Mouse (Mus musculus) liver, embryonic 15.5 days (tissue): ENCODE data around the gene Elane. TPM values are rescaled to one million over a fixed set of nuclear protein-coding genes. Genes with fewer than 3 reads are reported as not detected.
A peak's percentile ranks its signal among the peaks of the same experiment; 100 is the strongest.

Experiments used
- ATAC-seq: fragments of 200-750 bp; cut with Nextera tagmentation; 2 replicates; pipeline ENCODE4 v1.8.0; 2017; ENCODE audit warnings: moderate number of reproducible peaks, mild to moderate bottlenecking, moderate library complexity; ENCODE audit not compliant: insufficient read depth
- H3K27ac ChIP-seq: fragments of 300-500 bp; sonication (generic); replicated peaks from 2 replicates; pipeline ENCODE4 v1.5.1; 2015; ENCODE audit warnings: mild to moderate bottlenecking, inconsistent platforms
- H3K27me3 ChIP-seq: fragments of 300-500 bp; sonication (generic); 2 replicates; pipeline ENCODE4 v1.6.1; 2015; ENCODE audit warnings: mild to moderate bottlenecking, inconsistent platforms
- H3K36me3 ChIP-seq: fragments of 300-500 bp; sonication (generic); replicated peaks from 2 replicates; pipeline ENCODE4 v1.6.1; 2015; ENCODE audit warnings: moderate library complexity, mild to moderate bottlenecking, inconsistent platforms
- H3K4me1 ChIP-seq: fragments of 300-500 bp; sonication (generic); replicated peaks from 2 replicates; pipeline ENCODE4 v1.6.1; 2015; ENCODE audit warnings: inconsistent platforms
- H3K4me2 ChIP-seq: fragments of 300-500 bp; sonication (generic); 2 replicates; pipeline ENCODE4 v1.6.1; 2015; ENCODE audit warnings: moderate library complexity, mild to moderate bottlenecking, inconsistent platforms
- H3K4me3 ChIP-seq: fragments of 300-500 bp; sonication (generic); replicated peaks from 2 replicates; pipeline ENCODE4 v1.5.1; 2015; ENCODE audit warnings: mild to moderate bottlenecking, inconsistent platforms
- H3K9ac ChIP-seq: fragments of 300-500 bp; sonication (generic); 2 replicates; pipeline ENCODE4 v1.6.1; 2015; ENCODE audit warnings: moderate library complexity, mild to moderate bottlenecking, inconsistent platforms
- H3K9me3 ChIP-seq: fragments of 300-500 bp; sonication (generic); replicated peaks from 2 replicates; pipeline ENCODE4 v1.6.1; 2016; ENCODE audit warnings: inconsistent platforms
- WGBS: fragments of 180-500 bp; shearing (Covaris S2); methylation state at CpG from one replicate; pipeline ENCODE4 v1.1.7; 2015; ENCODE audit warnings: mixed read lengths; ENCODE audit not compliant: insufficient replicate concordance; 5-methylcytosine and 5-hydroxymethylcytosine counted together
- polyA plus RNA-seq: library from polyadenylated mRNA; unstranded; fragments of >200 nt; fragmentation: Nextera tagmentation; extraction: Ambion mirVana; gene quantifications from 2 replicates; pipeline ENCODE4 v1.2.1, GENCODE M21; 2015

The Elane gene
- polyA plus RNA-seq, 1 experiment from 2014 or later, result 227 TPM

DNA sequence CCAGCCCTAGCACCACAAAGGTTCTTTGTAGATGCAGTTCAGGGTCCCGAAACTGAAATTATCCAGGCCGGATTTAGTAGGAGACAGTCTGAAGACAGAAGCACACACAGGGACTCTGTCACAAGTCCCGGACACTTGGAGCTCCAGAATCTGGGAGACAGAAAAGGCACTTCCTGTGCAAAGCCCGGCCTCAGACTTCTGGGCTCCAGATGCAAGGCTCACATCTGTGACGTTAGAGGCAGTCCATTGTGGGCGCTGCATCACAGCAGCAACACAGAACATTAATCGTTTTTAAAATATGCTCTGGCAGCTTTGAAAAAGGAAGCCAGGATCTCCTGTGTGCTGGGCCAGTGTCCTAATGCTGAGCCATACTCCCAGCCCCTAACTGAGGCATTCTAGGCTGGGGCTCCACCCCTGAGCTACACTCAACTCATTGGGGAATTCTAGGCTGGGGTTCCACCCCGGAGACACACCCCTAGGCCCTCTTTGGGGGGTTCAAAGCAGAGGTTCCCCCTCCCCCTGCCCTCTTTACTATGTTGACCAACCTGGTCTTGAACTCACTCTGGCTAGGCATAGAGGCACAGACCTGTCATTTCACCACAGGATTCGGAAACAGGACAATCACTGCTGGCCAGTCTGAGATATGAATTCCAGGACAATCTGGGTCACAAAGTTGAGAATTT is 33.8 kb upstream of the Elane start:
- ATAC-seq, result no peak
- peak overlapping the region; percentile 64 for H3K9ac ChIP-seq
- H3K4me1 ChIP-seq, result peaks cover 60% of the 10 kb centered on the region
- H3K27me3 ChIP-seq, result 0 out of 2 replicates have a peak, but pooled peaks cover 3% of the 10 kb centered on the region
- peak overlapping the region; percentile 98 for H3K4me2 ChIP-seq
- no peaks in the 10 kb centered on the region for H3K9me3 ChIP-seq
- WGBS, result 36% methylated on average over 9 of the region's 9 CpGs
- no peak overlapping the region; the same call in 1 of the 2 replicates for H3K4me3 ChIP-seq
- peaks cover 11% of the 10 kb centered on the region for H3K36me3 ChIP-seq
- peak overlapping the region; percentile 95 for H3K27ac ChIP-seq

DNA sequence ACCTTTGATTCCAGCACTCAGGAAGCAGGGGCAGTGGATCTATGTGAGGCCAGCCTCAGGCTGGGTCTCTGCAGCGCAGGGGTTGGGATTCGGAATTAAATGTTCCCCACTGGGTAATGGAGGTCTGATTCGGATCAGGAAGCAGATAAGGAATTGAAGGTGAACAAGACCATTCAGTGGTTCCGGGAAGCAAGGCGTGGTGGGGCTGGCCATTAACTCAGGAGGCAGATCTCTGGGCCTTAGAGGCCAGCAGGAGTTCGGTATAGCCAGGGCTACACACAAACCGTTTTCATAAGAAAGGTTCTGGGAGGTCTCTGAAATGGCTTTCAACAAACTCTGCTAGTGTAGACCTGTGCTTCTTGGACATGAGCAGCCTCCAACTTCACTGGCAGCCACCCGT is 33.2 kb upstream of the Elane start:
- no peak for ATAC-seq
- Histone ChIP-seq H3K9me3 (no peaks in the 10 kb centered on the region), H3K4me2 (peak overlapping the region; percentile 98), H3K4me1 (peaks cover 65% of the 10 kb centered on the region), H3K9ac (peak overlapping the region; percentile 64), H3K36me3 (peaks cover 17% of the 10 kb centered on the region), H3K4me3 (peak overlapping the region; percentile 97), H3K27ac (peak overlapping the region; percentile 95), H3K27me3 (0 out of 2 replicates have a peak, but pooled peaks cover 3% of the 10 kb centered on the region)
- whole genome bisulfite sequencing, result 24% methylated on average over 8 of the region's 8 CpGs

DNA sequence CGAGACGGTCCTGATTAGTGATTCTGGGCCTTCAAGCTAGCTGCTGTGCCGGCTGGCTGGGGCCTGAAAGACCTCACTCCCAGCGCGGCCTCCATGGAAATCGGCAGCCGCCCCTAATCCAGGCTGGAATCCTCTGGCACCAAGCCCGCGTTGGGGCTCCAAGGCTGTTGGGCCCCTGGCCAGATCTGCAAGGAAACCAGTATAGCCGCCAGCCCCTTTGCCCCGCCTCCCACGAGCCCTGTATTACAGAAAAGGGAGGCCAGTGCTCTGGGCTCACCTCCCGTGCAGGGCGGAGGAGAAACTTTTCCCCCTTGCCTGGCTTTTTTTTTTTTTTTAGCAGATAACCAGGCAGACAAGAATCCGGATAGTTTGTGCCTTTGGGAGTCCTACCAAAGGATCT is 32.7 kb upstream of the Elane start:
- peak overlapping the region; percentile 97 for H3K4me3 ChIP-seq
- WGBS, result 1% methylated on average over 15 of the region's 15 CpGs
- peak overlapping the region; percentile 98 for H3K4me2 ChIP-seq
- 0 out of 2 replicates have a peak, but pooled peaks cover 3% of the 10 kb centered on the region for H3K27me3 ChIP-seq
- no peaks in the 10 kb centered on the region for H3K9me3 ChIP-seq
- H3K27ac ChIP-seq, result peak overlapping the region; percentile 95
- H3K9ac ChIP-seq, result peak overlapping the region; percentile 64
- ATAC-seq, result no peak
- H3K36me3 ChIP-seq, result peaks cover 22% of the 10 kb centered on the region
- H3K4me1 ChIP-seq, result peaks cover 71% of the 10 kb centered on the region

DNA sequence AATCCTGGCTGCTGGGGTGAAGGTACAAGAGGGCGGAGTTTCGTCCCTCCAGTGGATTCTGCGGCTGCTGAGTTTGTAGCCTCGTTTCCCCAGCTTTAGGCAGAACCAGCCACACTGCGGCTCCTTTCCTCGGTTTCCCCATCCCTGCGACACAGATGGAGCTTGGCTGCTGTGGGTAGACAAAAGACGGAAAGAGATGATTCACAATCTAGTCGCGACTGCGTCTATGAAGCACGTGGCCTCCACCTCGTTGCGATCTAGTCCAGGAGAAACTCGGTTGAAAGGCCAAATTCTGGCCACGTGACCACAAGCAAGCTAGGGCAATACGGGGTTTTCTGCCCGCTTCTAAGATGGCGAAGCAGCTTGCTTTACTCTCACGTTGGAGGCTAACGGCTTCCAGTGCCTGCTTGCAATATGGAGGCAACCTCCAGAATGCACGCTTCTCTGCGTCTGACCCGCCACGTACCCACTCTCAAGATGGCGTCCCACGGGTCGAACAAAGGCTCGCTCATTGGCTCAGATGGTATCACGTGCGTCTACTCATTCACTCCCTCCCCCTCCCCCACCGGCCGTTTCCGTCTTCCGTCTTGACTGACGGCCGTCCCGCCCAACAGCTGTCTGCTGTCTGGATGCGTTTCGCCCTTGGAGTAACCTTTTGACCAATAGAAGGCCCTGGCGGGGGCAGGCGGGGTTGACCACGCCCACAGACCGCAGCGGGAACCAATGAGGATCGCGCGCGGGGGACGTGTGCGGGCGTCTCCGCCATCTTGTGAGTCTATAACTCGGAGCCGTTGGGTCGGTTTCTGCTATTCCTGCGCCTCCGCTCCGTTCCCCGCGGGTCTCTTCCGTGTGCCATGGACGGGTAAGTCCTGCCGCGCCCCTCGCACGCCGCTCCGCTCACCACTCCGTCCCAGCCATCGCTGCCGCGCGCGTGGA is 31.9 kb upstream of the Elane start, which contains the start of gene Ptbp1:
Gene Ptbp1 (plus strand): TSS at position 568 of the 936 bp plus-strand sequence.
- Histone ChIP-seq H3K4me2 (peak within 1 kb of the TSS; percentile 98), H3K27me3 (no peaks in the 10 kb centered on the region), H3K4me1 (peaks cover 75% of the 10 kb centered on the region), H3K9ac (peak within 1 kb of the TSS; percentile 93), H3K9me3 (no peaks in the 10 kb centered on the region), H3K27ac (peak within 1 kb of the TSS; percentile 97), H3K36me3 (peaks cover 30% of the 10 kb centered on the region), H3K4me3 (peak within 1 kb of the TSS; percentile 97)
- under 1% methylated on average over 75 of the region's 75 CpGs for WGBS
- ATAC-seq, result peak; percentile 89

DNA sequence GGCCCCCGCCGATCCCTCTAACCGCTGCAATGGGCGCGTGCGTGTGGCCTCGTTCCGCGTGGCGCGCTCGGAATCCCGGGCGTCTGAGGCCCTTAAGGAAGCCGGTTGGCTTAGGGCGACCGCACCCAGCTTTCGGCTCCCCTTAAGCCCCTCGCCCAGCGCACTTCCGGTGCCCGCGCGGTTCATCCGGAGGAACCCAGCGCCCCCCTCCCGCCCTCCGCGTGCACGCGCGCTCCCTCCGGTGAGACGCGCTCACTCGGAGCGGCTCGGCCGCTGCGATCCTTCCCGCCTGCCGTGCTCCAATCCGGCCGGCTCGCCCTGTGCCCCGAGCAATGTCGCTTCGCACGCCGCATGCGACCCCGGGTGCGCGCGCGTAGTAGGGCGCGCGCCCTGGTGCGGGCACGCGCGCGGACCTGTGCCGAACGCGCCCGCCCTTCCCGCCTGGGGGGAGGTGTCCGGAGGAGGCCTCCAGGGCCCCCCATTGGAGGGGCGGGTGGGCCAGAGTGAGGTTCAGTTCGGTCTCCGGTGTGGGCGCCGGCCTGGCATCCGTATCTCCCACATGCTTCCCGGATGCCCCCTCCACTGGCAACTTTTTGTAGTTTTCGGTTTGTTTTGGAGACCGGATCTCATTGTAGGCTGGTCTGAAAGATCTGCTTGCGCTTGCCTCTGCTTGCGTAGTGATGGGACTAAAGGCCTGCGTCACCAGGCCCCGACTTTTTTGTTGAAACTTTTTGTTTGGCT is 31.1 kb upstream of the Elane start:
- Histone ChIP-seq H3K9me3 (no peaks in the 10 kb centered on the region), H3K9ac (peak overlapping the region; percentile 93), H3K36me3 (peaks cover 38% of the 10 kb centered on the region), H3K27me3 (no peaks in the 10 kb centered on the region), H3K4me1 (peaks cover 78% of the 10 kb centered on the region), H3K27ac (peak overlapping the region; percentile 97), H3K4me3 (peak overlapping the region; percentile 97), H3K4me2 (peak overlapping the region; percentile 87)
- WGBS, result under 1% methylated on average over 83 of the region's 83 CpGs
- peak; percentile 19 for ATAC-seq

DNA sequence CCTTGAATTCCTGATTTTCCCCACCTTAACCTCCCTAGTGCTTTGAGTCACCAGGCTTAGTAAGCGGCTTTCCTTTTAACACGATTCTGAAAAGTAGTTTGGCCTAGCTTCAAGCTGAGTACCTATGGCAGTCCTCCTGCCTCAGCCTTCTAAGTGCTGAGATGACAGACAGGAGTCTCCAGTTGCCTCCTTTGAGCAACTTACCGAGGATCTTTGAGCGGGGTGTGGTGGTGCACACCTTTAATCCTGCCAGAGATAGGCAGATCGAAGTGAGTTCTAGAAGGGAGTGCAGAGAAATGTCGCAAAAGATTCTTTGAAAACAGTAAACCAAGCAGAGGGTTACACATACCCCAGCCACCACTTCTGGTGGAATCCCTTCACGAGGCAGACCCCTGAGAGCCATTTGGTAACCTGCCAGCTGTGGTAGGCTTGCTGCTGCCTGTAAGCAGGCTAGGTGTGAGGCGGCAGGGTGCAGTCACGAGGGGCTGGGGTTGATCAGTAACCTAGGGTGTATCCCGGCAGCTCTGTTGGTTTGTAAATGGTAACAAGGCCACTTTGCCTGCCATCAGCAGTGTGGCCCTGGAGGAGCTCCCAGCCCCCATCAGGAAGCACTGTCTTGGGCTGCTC is 30.4 kb upstream of the Elane start:
- Histone ChIP-seq H3K27me3 (no peaks in the 10 kb centered on the region), H3K9ac (peak overlapping the region; percentile 93), H3K9me3 (no peaks in the 10 kb centered on the region), H3K4me2 (peak overlapping the region; percentile 87), H3K4me3 (peak overlapping the region; percentile 97), H3K27ac (peak overlapping the region; percentile 97), H3K4me1 (peaks cover 76% of the 10 kb centered on the region), H3K36me3 (peaks cover 45% of the 10 kb centered on the region)
- ATAC-seq, result no peak
- under 1% methylated on average over 10 of the region's 10 CpGs for WGBS

DNA sequence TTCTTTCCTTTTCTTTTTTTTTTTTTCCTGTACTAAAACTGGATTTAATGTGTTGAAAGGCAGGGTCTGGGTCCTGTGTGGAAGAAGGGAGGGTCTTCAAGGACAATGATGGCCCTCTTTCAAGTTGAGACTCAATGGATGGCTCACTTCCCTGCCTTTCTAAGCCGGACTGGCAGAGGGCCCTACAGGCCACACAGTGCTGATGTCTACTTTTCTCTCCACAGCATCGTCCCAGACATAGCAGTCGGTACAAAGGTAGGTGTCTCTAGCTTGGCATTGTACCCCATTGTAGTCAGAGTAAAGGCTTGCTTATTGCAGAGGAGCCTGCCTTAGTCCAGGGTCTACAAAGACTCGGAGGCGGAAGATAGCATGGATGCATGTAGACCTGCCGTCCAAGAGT is 29.8 kb upstream of the Elane start:
- peak overlapping the region; percentile 97 for H3K4me3 ChIP-seq
- H3K4me1 ChIP-seq, result peaks cover 72% of the 10 kb centered on the region
- 29% methylated on average over 6 of the region's 6 CpGs for WGBS
- no peaks in the 10 kb centered on the region for H3K9me3 ChIP-seq
- H3K36me3 ChIP-seq, result peaks cover 51% of the 10 kb centered on the region
- peak overlapping the region; percentile 87 for H3K4me2 ChIP-seq
- H3K27ac ChIP-seq, result peak overlapping the region; percentile 97
- no peak for ATAC-seq
- H3K9ac ChIP-seq, result peak overlapping the region; percentile 93
- H3K27me3 ChIP-seq, result no peaks in the 10 kb centered on the region

DNA sequence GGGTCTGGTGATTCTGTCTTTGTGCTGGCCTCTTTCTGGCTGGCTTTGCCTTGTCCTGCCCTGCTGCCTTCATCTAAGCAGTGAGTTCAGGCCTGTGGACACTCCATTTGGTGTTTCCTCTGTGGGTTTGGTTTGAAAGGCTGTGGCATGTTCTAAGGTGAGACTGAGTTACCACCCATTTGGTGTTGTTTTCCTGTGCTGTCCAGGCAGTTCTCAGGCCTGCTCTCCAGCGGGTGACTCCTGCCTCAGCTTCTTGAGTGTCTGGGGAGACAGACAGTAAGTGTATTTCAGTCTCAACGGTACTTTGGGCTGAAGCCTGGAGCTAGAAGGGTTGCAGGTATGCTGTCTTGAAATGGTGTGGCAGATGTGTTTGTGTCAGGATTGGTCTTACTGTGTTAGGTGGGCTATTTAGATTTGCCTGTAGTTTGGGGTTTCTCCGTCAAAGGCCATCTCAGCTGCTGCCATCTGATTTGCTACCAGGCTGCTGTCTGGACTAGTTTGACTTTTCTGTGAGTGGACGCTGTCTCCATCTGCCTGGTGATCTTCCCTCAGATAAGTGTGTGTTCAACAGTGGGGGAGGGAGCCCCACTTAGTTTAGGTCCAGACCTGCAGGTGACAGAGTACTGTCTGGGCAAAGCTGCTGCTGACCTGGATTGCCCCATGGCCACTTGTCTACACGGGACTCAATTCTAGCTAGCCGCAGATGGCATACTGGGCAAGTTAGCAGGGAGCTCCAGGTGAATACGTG is 29.2 kb upstream of the Elane start:
- peaks cover 66% of the 10 kb centered on the region for H3K4me1 ChIP-seq

DNA sequence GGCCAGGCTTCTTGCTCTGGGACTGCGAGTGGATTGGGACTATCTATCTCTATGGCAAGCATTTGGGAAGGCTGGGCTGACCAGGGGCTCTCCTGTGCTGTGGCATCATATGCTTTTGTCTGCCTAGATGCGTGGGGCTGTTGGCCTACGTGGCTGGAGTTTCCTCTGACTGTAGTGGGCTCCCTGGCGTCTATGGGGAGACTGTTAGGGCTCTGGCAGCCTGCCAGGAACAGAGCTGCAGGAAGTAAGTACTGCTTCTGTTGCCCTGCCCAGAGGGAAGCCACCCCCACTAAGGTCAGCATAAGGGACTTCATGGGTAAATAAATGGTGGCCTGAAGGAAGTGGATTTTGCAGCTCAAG is 28.6 kb upstream of the Elane start:
- peaks cover 61% of the 10 kb centered on the region for H3K4me1 ChIP-seq
- no peaks in the 10 kb centered on the region for H3K9me3 ChIP-seq
- H3K4me2 ChIP-seq, result peak overlapping the region; percentile 87
- ATAC-seq, result no peak
- H3K36me3 ChIP-seq, result peaks cover 63% of the 10 kb centered on the region
- no peaks in the 10 kb centered on the region for H3K27me3 ChIP-seq
- H3K9ac ChIP-seq, result peak overlapping the region; percentile 93
- peak overlapping the region; percentile 97 for H3K4me3 ChIP-seq
- H3K27ac ChIP-seq, result peak overlapping the region; percentile 97; the same call in 1 of the 2 replicates
- WGBS, result 16% methylated on average over 4 of the region's 4 CpGs

More for the DNA sequence above, 29.2 kb upstream of the Elane start:
- 27% methylated on average over 7 of the region's 7 CpGs for WGBS
- H3K9me3 ChIP-seq, result no peaks in the 10 kb centered on the region
- H3K27me3 ChIP-seq, result no peaks in the 10 kb centered on the region
- no peak for ATAC-seq
- H3K9ac ChIP-seq, result peak overlapping the region; percentile 93
- H3K4me2 ChIP-seq, result peak overlapping the region; percentile 87
- peak overlapping the region; percentile 97 for H3K27ac ChIP-seq
- peak overlapping the region; percentile 97 for H3K4me3 ChIP-seq
- peaks cover 57% of the 10 kb centered on the region for H3K36me3 ChIP-seq

DNA sequence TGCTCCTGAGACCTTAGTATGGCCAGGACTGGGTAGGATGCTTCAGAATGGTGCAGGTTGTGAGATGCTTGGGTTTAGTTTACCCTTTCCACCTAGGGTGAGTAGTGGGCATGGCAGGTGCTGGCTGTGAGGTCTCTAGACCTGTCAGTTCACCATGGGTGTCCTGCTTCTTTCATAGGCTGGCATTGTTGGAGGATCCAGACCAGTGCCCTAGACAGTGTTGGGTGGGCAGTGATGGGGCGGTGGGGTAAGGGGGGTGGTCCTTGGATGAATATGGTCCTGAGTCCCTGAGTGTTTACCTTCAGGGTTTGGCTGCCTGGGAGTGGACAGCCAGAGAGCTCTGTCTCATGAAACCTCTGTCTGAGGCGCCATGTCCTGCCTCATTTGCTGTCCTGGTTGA is 28.2 kb upstream of the Elane start:
- H3K4me3 ChIP-seq, result peak overlapping the region; percentile 97; the same call in 1 of the 2 replicates
- H3K36me3 ChIP-seq, result peaks cover 67% of the 10 kb centered on the region
- WGBS, result 70% methylated on average over 2 of the region's 2 CpGs
- ATAC-seq, result no peak
- no peaks in the 10 kb centered on the region for H3K9me3 ChIP-seq
- H3K9ac ChIP-seq, result no peak overlapping the region
- H3K4me1 ChIP-seq, result peaks cover 56% of the 10 kb centered on the region
- H3K4me2 ChIP-seq, result peak overlapping the region; percentile 87
- H3K27me3 ChIP-seq, result no peaks in the 10 kb centered on the region
- no peak overlapping the region for H3K27ac ChIP-seq
